Mouse (Mus musculus): Measurements from ENCODE around the gene Tcstv3.
A peak's percentile ranks its signal among the peaks of the same experiment; 100 is the strongest.
"Not testable (repeated sequence)": the region's sequence is repeated elsewhere in the genome, so short reads cannot be mapped to it uniquely, and the experiment has no call there.

Tcstv3 gene

GRCm38 (mm10) chr13:120316578-120316977 is at the start of gene Tcstv3:
TSS of gene Tcstv3 (plus strand) at chr13:120316878.
- DNase-seq (ENCODE audit: low read depth), result not testable (repeated sequence)

GRCm38 (mm10) chr13:120277837-120278236 is 38.8 kb upstream of the Tcstv3 start:
- not testable (repeated sequence) for DNase-seq (ENCODE audit: low read depth)

- no peak for DNase-seq (ENCODE audit: low read depth)
Observed at GRCm38 (mm10) chr13:120278784-120279183, 37.9 kb upstream of the Tcstv3 start.

GRCm38 (mm10) chr13:120299324-120299894 is 17.3 kb upstream of the Tcstv3 start:
- no peak for DNase-seq (ENCODE audit: low read depth)

- peak; percentile 4 for DNase-seq (ENCODE audit: low read depth)
Observed at GRCm38 (mm10) chr13:120299991-120300442, 16.7 kb upstream of the Tcstv3 start, which contains the start of gene BC147527. TSS of gene BC147527 (plus strand) at chr13:120300392.

- no peak for DNase-seq (ENCODE audit: low read depth)
Observed at GRCm38 (mm10) chr13:120300853-120301252, 15.8 kb upstream of the Tcstv3 start.

GRCm38 (mm10) chr13:120310749-120311148 is 5.9 kb upstream of the Tcstv3 start:
- DNase-seq (ENCODE audit: low read depth), result no peak

- DNase-seq (ENCODE audit: low read depth), result peak; percentile 25
Observed at GRCm38 (mm10) chr13:120313584-120313983, 3.1 kb upstream of the Tcstv3 start.

GRCm38 (mm10) chr13:120320183-120320582 is 3.5 kb downstream of the Tcstv3 start:
- no peak for DNase-seq (ENCODE audit: low read depth)

GRCm38 (mm10) chr13:120320721-120321120 is 4.0 kb downstream of the Tcstv3 start:
- peak; percentile 15 for DNase-seq (ENCODE audit: low read depth)

Data from NIH3T3 (cell line).